Comparison of ENCODE assay signal across 29 mouse cellular contexts in genomic region chr13:103819377-103819776, GRCm38 (mm10).
"Had no signal": no experiment of that assay in that cellular context is flagged by ENCODE, and none has a peak within 500 bp of the region (broad histone marks: within the 10 kb centered on the region; RNA-seq: fewer than 3 reads in every experiment).

No protein-coding gene starts in this region.

- H3K9me3 ChIP-seq: heart, embryonic 12.5 days; heart, embryonic 13.5 days; heart, embryonic 15.5 days; hindbrain, embryonic 10.5 days; hindbrain, embryonic 12.5 days; hindbrain, embryonic 13.5 days; hindbrain, embryonic 15.5 days; intestine, embryonic 15.5 days; kidney, embryonic 15.5 days had no signal

- H3K4me2 ChIP-seq: heart, embryonic 12.5 days; heart, embryonic 13.5 days; heart, embryonic 15.5 days; hindbrain, embryonic 12.5 days; hindbrain, embryonic 13.5 days; hindbrain, embryonic 14.5 days; hindbrain, embryonic 15.5 days; intestine, embryonic 15.5 days; kidney, embryonic 15.5 days had no signal

- H3K27ac ChIP-seq: heart, embryonic 13.5 days; heart, embryonic 15.5 days; hindbrain, embryonic 10.5 days; hindbrain, embryonic 12.5 days; hindbrain, embryonic 13.5 days; hindbrain, embryonic 14.5 days; hindbrain, embryonic 15.5 days; hindbrain, postnatal 0 days; intestine, embryonic 15.5 days; kidney, embryonic 15.5 days; kidney, postnatal 0 days; layer of hippocampus, adult 2 months; left cerebral cortex, adult 2 months had no signal

- H3K27me3 ChIP-seq: heart, embryonic 12.5 days; heart, embryonic 13.5 days; heart, embryonic 15.5 days; hindbrain, embryonic 12.5 days; hindbrain, embryonic 13.5 days; hindbrain, embryonic 15.5 days; intestine, embryonic 15.5 days; kidney, embryonic 15.5 days had no signal

- H3K4me3 ChIP-seq: heart, embryonic 12.5 days; heart, embryonic 13.5 days; heart, embryonic 15.5 days; hindbrain, embryonic 10.5 days; hindbrain, embryonic 12.5 days; hindbrain, embryonic 13.5 days; hindbrain, embryonic 15.5 days; intestine, embryonic 15.5 days; kidney, embryonic 15.5 days; layer of hippocampus, adult 2 months; left cerebral cortex, adult 2 months had no signal

- H3K9ac ChIP-seq: heart, embryonic 12.5 days; heart, embryonic 13.5 days; heart, embryonic 15.5 days; hindbrain, embryonic 12.5 days; hindbrain, embryonic 13.5 days; hindbrain, embryonic 14.5 days; hindbrain, embryonic 15.5 days; intestine, embryonic 15.5 days; kidney, embryonic 15.5 days had no signal

- DNase-seq: heart, postnatal 14 days; heart, postnatal 36 days; heart, postnatal 4 days; kidney, adult 11 months; kidney, adult 18-20 months; kidney, adult 2 months; kidney, adult 8-10 months; kidney, adult 9 months; kidney, postnatal 10 days; kidney, postnatal 14 days; kidney, postnatal 25 days; kidney, postnatal 36 days; kidney, postnatal 4 days; layer of hippocampus, adult 9-11 months; layer of hippocampus, postnatal 36 days had no signal

- H3K4me1 ChIP-seq: heart, embryonic 15.5 days; hindbrain, embryonic 10.5 days; hindbrain, embryonic 12.5 days; hindbrain, embryonic 13.5 days; hindbrain, embryonic 15.5 days; intestine, embryonic 15.5 days; kidney, embryonic 15.5 days had no signal
